Mouse (Mus musculus) neural tube, embryonic 11.5 days (tissue): ENCODE measurements at regions not wholly inside any gene's neighbourhood (a gene's known extent, or its start where the extent isn't known, plus 50 kb on each side); places are given as distances from the start of the nearest gene placed in this dataset.

ENCODE experiments used
- ATAC-seq: fragments of 200-750 bp; cut with Nextera tagmentation; 2 replicates; pipeline ENCODE4 v1.8.0; 2017; ENCODE audit warnings: moderate number of reproducible peaks, mild to moderate bottlenecking, moderate TSS enrichment, moderate library complexity; ENCODE audit not compliant: insufficient read depth, low FRiP score, low TSS enrichment
- DNase-seq: peaks from one replicate; pipeline ENCODE4 v3.0.0-alpha.2; 2015; ENCODE audit warnings: low spot score
- H3K27ac ChIP-seq: fragments of 300-500 bp; sonication (generic); 2 replicates; pipeline ENCODE4 v1.5.1; 2014; ENCODE audit warnings: low read depth, mild to moderate bottlenecking, low read length
- H3K27me3 ChIP-seq: fragments of 300-500 bp; sonication (generic); 2 replicates; pipeline ENCODE4 v1.6.1; 2014; ENCODE audit warnings: mild to moderate bottlenecking, low read length, mixed read lengths; ENCODE audit not compliant: control insufficient read depth, insufficient read depth
- H3K36me3 ChIP-seq: fragments of 300-500 bp; sonication (generic); 2 replicates; pipeline ENCODE4 v1.6.1; 2014; ENCODE audit warnings: mild to moderate bottlenecking, low read length, moderate library complexity, mixed read lengths; ENCODE audit not compliant: control insufficient read depth, insufficient read depth
- H3K4me1 ChIP-seq: fragments of 300-500 bp; sonication (generic); 2 replicates; pipeline ENCODE4 v1.6.1; 2014; ENCODE audit warnings: low read length, mixed read lengths; ENCODE audit not compliant: control insufficient read depth, insufficient read depth
- H3K4me2 ChIP-seq: fragments of 300-500 bp; sonication (generic); 2 replicates; pipeline ENCODE4 v1.6.1; 2014; ENCODE audit warnings: low read depth, mild to moderate bottlenecking, moderate library complexity
- H3K4me3 ChIP-seq: fragments of 300-500 bp; sonication (generic); 2 replicates; pipeline ENCODE4 v1.5.1; 2014; ENCODE audit warnings: low read depth, low read length
- H3K9ac ChIP-seq: fragments of 300-500 bp; sonication (generic); 2 replicates; pipeline ENCODE4 v1.6.1; 2014; ENCODE audit warnings: mild to moderate bottlenecking, low read length
- H3K9me3 ChIP-seq: fragments of 300-500 bp; sonication (generic); 2 replicates; pipeline ENCODE4 v1.6.1; 2016; ENCODE audit warnings: low read length; ENCODE audit not compliant: control insufficient read depth
- WGBS: fragments of 180-500 bp; shearing (Covaris S2); extraction: QIAGEN DNeasy Blood & Tissue Kit; methylation state at CpG from one replicate; pipeline ENCODE4 v1.1.7; 2014; 5-methylcytosine and 5-hydroxymethylcytosine counted together

GRCm38 (mm10) chr8:41869681-41870356, 452.9 kb upstream of the Frg1 start:
- no peak for DNase-seq
- Histone ChIP-seq H3K36me3 (no peaks in the 10 kb centered on the region), H3K27me3 (no peaks in the 10 kb centered on the region), H3K4me3 (no peak overlapping the region), H3K9ac (no peak overlapping the region), H3K4me2 (no peak overlapping the region), H3K4me1 (no peaks in the 10 kb centered on the region), H3K27ac (no peak overlapping the region), H3K9me3 (no peaks in the 10 kb centered on the region)
- no peak for ATAC-seq
- 78% methylated on average over 3 of the region's 3 CpGs for WGBS

GRCm38 (mm10) chr8:41860918-41861317, 444.0 kb upstream of the Frg1 start:
- ATAC-seq (no peak), DNase-seq (no peak)
- Histone ChIP-seq H3K4me1 (no peaks in the 10 kb centered on the region), H3K27me3 (no peaks in the 10 kb centered on the region), H3K4me3 (no peak overlapping the region), H3K9ac (no peak overlapping the region), H3K4me2 (no peak overlapping the region), H3K36me3 (no peaks in the 10 kb centered on the region), H3K27ac (no peak overlapping the region), H3K9me3 (no peaks in the 10 kb centered on the region)
- WGBS = 89% methylated on average over 7 of the region's 7 CpGs

GRCm38 (mm10) chr8:41831713-41832112, 414.8 kb upstream of the Frg1 start:
- ATAC-seq (no peak), DNase-seq (no peak)
- Histone ChIP-seq H3K9me3 (no peaks in the 10 kb centered on the region), H3K4me3 (no peak overlapping the region), H3K4me1 (peaks cover 3% of the 10 kb centered on the region; the same call in 1 of the 2 replicates), H3K36me3 (no peaks in the 10 kb centered on the region), H3K4me2 (no peak overlapping the region), H3K27ac (no peak overlapping the region), H3K27me3 (no peaks in the 10 kb centered on the region), H3K9ac (no peak overlapping the region)
- WGBS = 72% methylated on average over 4 of the region's 4 CpGs

GRCm38 (mm10) chr8:41830407-41830806, 413.5 kb upstream of the Frg1 start:
- H3K4me2 ChIP-seq = no peak overlapping the region
- peaks cover 3% of the 10 kb centered on the region; the same call in 1 of the 2 replicates for H3K4me1 ChIP-seq
- H3K4me3 ChIP-seq = no peak overlapping the region
- WGBS = 32% methylated on average over 6 of the region's 6 CpGs
- no peaks in the 10 kb centered on the region for H3K9me3 ChIP-seq
- DNase-seq (peak; percentile 50), ATAC-seq (no peak)
- H3K36me3 ChIP-seq = no peaks in the 10 kb centered on the region
- no peak overlapping the region for H3K27ac ChIP-seq
- H3K9ac ChIP-seq = no peak overlapping the region
- no peaks in the 10 kb centered on the region for H3K27me3 ChIP-seq

GRCm38 (mm10) chr8:41824928-41825327, 408.1 kb upstream of the Frg1 start:
- Histone ChIP-seq H3K27ac (no peak overlapping the region), H3K9me3 (no peaks in the 10 kb centered on the region), H3K4me2 (no peak overlapping the region), H3K9ac (no peak overlapping the region), H3K27me3 (no peaks in the 10 kb centered on the region), H3K4me3 (no peak overlapping the region), H3K36me3 (no peaks in the 10 kb centered on the region), H3K4me1 (peaks cover 3% of the 10 kb centered on the region; the same call in 1 of the 2 replicates)
- ATAC-seq = no peak
- peak; percentile 64 for DNase-seq
- WGBS = 23% methylated on average over 7 of the region's 7 CpGs

GRCm38 (mm10) chr8:41823041-41823440, 406.2 kb upstream of the Frg1 start:
- H3K9me3 ChIP-seq = no peaks in the 10 kb centered on the region
- no peak overlapping the region for H3K4me2 ChIP-seq
- H3K4me1 ChIP-seq = peaks cover 3% of the 10 kb centered on the region; the same call in 1 of the 2 replicates
- H3K27ac ChIP-seq = no peak overlapping the region
- no peak overlapping the region for H3K9ac ChIP-seq
- no peak for ATAC-seq
- H3K36me3 ChIP-seq = no peaks in the 10 kb centered on the region
- no peak overlapping the region for H3K4me3 ChIP-seq
- no peaks in the 10 kb centered on the region for H3K27me3 ChIP-seq
- DNase-seq = no peak
- WGBS = 86% methylated on average over 8 of the region's 8 CpGs

- WGBS = 93% methylated on average over 5 of the region's 5 CpGs
- Histone ChIP-seq H3K9ac (no peak overlapping the region), H3K4me1 (no peaks in the 10 kb centered on the region), H3K27ac (no peak overlapping the region), H3K4me2 (no peak overlapping the region), H3K9me3 (no peaks in the 10 kb centered on the region), H3K4me3 (no peak overlapping the region), H3K27me3 (no peaks in the 10 kb centered on the region), H3K36me3 (no peaks in the 10 kb centered on the region)
- DNase-seq (no peak), ATAC-seq (no peak)
Observed at GRCm38 (mm10) chr8:41821676-41822075, 404.8 kb upstream of the Frg1 start.

GRCm38 (mm10) chr8:41820605-41821395, 403.9 kb upstream of the Frg1 start:
- Histone ChIP-seq H3K4me1 (no peaks in the 10 kb centered on the region), H3K9me3 (no peaks in the 10 kb centered on the region), H3K9ac (no peak overlapping the region), H3K4me3 (no peak overlapping the region), H3K36me3 (no peaks in the 10 kb centered on the region), H3K4me2 (no peak overlapping the region), H3K27me3 (no peaks in the 10 kb centered on the region), H3K27ac (no peak overlapping the region)
- DNase-seq (no peak), ATAC-seq (no peak)
- 86% methylated on average over 4 of the region's 4 CpGs for WGBS

GRCm38 (mm10) chr8:41818577-41818976, 401.7 kb upstream of the Frg1 start:
- H3K4me3 ChIP-seq = no peak overlapping the region
- no peak overlapping the region for H3K4me2 ChIP-seq
- no peaks in the 10 kb centered on the region for H3K27me3 ChIP-seq
- no peaks in the 10 kb centered on the region for H3K36me3 ChIP-seq
- no peak overlapping the region for H3K27ac ChIP-seq
- H3K4me1 ChIP-seq = no peaks in the 10 kb centered on the region
- ATAC-seq (no peak), DNase-seq (no peak)
- no peak overlapping the region for H3K9ac ChIP-seq
- WGBS = 74% methylated on average over 5 of the region's 5 CpGs
- no peaks in the 10 kb centered on the region for H3K9me3 ChIP-seq
